Mouse (Mus musculus): ENCODE data around the gene Trim65. TPM values are rescaled to one million over a fixed set of nuclear protein-coding genes. Genes with fewer than 3 reads are reported as not detected.
"Not testable (repeated sequence)": the region's sequence is repeated elsewhere in the genome, so short reads cannot be mapped to it uniquely, and the experiment has no call there.

The Trim65 gene
- polyA plus RNA-seq, 1 experiment: 3.4 TPM

DNA sequence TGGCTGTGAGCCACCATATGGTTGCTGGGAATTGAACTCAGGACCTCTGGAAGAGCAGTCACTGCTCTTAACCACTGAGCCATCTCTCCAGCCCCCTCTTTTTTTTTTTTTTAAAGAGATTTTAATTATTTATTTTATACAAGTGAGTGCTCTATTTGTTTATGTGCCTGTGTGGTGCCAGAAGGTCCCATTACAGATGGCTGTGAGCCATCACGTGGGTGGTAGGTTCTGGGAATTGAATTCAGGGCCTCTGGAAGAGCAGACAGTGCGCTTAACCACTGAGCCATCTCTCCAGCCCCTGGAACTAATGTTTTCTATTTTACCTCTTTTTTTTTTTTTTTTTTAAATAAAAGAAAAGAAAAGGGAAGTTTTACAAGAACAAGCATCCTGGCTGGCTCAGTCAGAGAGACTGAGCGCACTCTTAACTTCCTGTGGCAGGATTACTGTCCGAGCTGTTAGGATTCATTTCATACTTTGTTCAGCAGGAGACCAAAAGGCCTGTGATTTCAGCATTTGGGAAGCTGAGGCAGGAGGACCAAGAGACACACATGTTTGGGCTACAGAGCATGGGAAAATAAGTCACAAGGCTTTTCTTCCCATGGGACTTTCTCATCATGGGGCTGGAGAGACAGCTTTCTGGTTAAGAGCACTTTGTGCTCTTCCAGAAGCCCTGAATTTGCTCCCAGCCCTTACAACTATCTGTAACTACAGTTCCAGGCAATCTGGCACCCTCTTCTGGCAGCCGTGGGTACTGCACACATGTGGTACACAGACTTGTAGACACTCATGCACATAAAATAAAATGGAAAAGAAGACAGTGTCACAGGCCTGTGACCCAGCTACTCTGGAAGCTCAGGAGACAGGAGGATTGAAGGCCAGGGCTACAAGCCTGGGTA, 34.5 kb downstream of the Trim65 start:
- no peak for TF ChIP-seq POLR2A (IDR thresholded peaks at IDR 0.05; ENCODE audit: borderline replicate concordance, extremely low read depth, insufficient read depth, insufficient read length, poor library complexity, severe bottlenecking)
- TF ChIP-seq CTCF (IDR thresholded peaks at IDR 0.05; ENCODE audit: borderline replicate concordance, extremely low read depth, insufficient read depth, insufficient read length): peak; percentile 44; the same call in 1 of the 2 replicates
- no peak for DNase-seq (ENCODE audit: low read depth)

DNA sequence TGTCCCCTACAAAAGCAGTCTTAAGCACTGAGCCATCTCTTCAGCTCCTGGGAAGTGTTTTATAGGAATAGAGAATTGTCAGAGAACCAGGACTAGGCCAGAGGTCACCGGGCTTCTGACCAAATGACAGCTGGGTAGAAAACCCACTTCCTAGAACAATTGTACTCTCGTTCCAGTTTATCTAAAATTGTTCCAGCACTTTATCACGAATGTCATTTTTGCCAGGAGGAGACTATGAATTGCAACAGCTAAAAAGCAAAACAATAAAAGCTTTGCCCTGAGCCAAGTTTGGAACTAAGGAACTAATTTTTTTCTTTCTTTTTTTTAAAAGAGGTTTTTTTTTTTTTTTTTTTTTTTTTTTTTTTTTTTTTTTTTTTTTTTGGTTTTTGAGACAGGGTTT, 35.4 kb downstream of the Trim65 start:
- no peak for TF ChIP-seq POLR2A (IDR thresholded peaks at IDR 0.05; ENCODE audit: borderline replicate concordance, extremely low read depth, insufficient read depth, insufficient read length, poor library complexity, severe bottlenecking)
- no peak for TF ChIP-seq CTCF (IDR thresholded peaks at IDR 0.05; ENCODE audit: borderline replicate concordance, extremely low read depth, insufficient read depth, insufficient read length)
- no peak for DNase-seq (ENCODE audit: low read depth)

DNA sequence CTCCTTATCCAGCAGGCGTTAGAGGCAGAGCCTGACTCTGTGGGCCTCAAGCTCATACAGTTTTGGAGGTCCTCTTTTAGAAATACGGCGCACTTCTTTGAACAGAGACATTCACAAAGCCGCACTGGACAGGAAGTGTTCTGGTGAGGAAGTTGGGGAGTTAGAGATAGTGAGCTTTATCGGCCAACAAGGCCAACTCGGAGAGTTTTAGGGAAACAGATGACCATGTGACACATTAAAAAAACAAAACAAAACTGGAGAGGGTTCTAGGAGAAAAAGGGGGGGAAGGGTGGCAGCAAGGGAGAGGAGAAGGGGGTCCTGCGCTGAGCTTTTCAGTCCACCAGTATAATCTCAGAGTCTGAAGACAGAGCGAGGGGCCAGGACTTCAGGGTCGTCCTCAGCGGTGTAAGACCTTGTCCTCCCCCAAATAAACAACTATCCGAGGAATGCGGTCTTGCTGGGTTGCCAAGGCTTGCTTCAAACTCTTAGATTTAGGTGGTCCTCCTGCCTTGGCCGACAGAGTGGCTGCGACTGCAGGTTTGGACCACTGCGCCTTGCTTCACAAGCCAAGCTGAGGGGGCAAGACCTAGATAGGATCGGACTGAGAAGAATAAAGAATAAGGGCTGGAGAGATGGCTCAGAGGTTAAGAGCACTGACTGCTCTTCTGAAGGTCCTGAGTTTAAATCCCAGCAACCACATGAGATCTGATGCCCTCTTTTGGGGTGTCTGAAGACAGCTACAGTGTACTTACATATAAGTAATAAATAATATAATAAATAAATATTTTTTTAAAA, 37.0 kb downstream of the Trim65 start:
- DNase-seq (ENCODE audit: low read depth): no peak
- TF ChIP-seq CTCF (IDR thresholded peaks at IDR 0.05; ENCODE audit: borderline replicate concordance, extremely low read depth, insufficient read depth, insufficient read length): no peak
- no peak for TF ChIP-seq POLR2A (IDR thresholded peaks at IDR 0.05; ENCODE audit: borderline replicate concordance, extremely low read depth, insufficient read depth, insufficient read length, poor library complexity, severe bottlenecking)

DNA sequence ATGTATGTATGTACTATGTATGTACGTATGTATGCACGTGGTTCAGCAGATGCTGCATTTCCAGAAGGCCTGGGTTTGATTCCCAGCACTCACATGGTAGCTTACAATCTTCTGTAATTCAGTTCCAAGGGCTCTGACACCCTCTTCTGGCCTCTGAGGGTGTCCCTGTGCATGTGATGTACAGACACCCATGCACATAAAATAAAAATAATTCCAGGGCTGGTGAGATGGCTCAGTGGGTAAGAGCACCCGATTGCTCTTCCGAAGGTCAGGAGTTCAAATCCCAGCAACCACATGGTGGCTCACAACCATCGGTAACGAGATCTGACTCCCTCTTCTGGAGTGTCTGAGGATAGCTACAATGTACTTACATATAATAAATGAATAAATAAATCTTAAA, 38.0 kb downstream of the Trim65 start:
- DNase-seq (ENCODE audit: low read depth): not testable (repeated sequence)

DNA sequence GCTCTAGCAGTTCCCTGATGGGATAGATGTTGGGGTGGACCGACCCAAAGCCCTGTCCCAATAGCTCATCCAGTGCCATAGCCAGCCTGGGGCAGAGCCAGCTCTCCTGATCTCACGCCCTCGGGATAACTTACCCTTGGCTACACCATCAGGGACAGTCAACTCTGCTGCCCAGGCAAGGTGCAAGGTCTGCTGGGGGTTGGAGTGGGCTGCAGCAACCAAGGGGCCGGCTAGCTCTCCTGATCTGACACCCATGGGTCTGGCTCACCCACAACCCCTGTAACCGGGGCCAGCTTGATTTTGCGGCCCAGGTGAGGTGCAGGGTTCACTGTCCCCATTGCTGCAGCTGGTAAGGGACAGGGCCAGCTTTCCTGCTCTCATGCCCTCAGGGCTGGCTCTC, 39.3 kb downstream of the Trim65 start:
- DNase-seq (ENCODE audit: low read depth): no peak

DNA sequence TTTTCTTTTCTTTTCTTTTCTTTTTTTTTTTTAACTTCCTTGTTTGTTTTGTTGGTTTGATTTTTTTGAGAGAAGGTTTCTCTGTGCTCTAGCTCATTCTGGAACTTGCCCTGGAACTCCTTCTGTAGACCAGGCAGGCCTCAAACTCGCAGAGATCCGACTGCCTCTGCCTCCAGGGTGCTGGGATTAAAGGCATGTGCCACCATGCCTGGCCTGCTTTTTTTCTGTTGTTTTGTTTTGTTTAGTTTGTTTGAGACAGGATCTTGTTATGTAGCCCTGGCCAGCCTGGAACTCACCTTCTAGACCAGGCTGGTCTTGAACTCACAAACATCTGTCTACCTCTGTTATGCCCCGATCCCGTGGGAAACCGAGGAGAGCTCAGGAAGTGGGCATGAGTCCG, 41.4 kb downstream of the Trim65 start:
- TF ChIP-seq POLR2A (IDR thresholded peaks at IDR 0.05; ENCODE audit: borderline replicate concordance, extremely low read depth, insufficient read depth, insufficient read length, poor library complexity, severe bottlenecking) (no peak), CTCF (IDR thresholded peaks at IDR 0.05; ENCODE audit: borderline replicate concordance, extremely low read depth, insufficient read depth, insufficient read length) (no peak)
- no peak for DNase-seq (ENCODE audit: low read depth)

More for the DNA sequence above, 39.3 kb downstream of the Trim65 start:
- no peak for TF ChIP-seq CTCF (IDR thresholded peaks at IDR 0.05; ENCODE audit: borderline replicate concordance, extremely low read depth, insufficient read depth, insufficient read length)
- no peak for TF ChIP-seq POLR2A (IDR thresholded peaks at IDR 0.05; ENCODE audit: borderline replicate concordance, extremely low read depth, insufficient read depth, insufficient read length, poor library complexity, severe bottlenecking)

DNA sequence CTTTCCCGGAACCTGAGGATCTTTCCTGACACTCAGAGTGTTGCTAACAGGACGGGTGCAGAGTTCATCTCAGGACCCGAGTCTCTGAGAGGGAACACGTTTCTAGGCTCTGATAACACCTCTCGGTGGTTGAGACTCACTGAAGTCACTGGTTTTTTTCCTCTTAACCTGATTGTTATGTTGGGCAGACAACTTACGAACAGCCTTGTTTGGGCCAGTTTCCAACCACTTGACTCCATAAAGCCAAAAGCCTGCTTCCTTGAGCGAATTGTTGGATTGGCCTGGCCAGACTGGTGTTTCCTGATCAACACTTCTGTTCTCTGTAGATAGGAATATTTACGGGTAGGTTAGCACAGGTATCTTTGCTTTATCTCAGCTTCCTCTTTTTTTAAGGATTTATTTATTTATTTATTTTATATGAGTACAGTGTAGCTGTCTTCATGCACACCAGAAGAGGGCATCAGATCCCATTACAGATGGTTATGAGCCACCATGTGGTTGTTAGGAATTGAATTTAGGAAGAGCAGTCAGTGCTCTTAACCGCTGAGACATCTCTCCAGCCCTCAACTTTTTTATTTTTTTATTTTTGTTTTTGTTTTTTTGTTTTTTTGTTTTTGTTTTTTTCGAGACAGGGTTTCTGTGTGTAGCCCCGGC, 42.1 kb downstream of the Trim65 start:
- TF ChIP-seq POLR2A (IDR thresholded peaks at IDR 0.05; ENCODE audit: borderline replicate concordance, extremely low read depth, insufficient read depth, insufficient read length, poor library complexity, severe bottlenecking) (no peak), CTCF (IDR thresholded peaks at IDR 0.05; ENCODE audit: borderline replicate concordance, extremely low read depth, insufficient read depth, insufficient read length) (no peak)
- DNase-seq (ENCODE audit: low read depth): no peak

DNA sequence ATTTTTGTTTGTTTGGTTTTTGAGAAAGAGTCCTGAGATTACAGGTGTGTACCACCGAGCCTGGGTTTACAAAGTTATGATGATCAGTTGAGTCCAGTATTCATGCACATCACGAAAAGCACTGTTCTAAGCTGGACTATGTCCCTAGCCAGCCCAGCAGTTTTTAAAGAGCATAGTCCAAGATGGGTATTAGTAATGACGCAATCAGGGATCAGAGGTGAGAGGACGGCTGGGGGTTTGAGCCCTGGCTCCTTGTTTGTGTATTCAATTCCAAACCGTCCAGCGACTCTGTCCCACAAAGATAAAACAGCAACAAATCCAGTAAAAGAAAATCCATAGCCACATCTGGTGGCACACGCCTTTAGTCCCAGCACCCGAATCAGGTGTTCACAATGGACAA, 42.7 kb downstream of the Trim65 start:
- TF ChIP-seq POLR2A (IDR thresholded peaks at IDR 0.05; ENCODE audit: borderline replicate concordance, extremely low read depth, insufficient read depth, insufficient read length, poor library complexity, severe bottlenecking) (no peak), CTCF (IDR thresholded peaks at IDR 0.05; ENCODE audit: borderline replicate concordance, extremely low read depth, insufficient read depth, insufficient read length) (no peak)
- no peak for DNase-seq (ENCODE audit: low read depth)

DNA sequence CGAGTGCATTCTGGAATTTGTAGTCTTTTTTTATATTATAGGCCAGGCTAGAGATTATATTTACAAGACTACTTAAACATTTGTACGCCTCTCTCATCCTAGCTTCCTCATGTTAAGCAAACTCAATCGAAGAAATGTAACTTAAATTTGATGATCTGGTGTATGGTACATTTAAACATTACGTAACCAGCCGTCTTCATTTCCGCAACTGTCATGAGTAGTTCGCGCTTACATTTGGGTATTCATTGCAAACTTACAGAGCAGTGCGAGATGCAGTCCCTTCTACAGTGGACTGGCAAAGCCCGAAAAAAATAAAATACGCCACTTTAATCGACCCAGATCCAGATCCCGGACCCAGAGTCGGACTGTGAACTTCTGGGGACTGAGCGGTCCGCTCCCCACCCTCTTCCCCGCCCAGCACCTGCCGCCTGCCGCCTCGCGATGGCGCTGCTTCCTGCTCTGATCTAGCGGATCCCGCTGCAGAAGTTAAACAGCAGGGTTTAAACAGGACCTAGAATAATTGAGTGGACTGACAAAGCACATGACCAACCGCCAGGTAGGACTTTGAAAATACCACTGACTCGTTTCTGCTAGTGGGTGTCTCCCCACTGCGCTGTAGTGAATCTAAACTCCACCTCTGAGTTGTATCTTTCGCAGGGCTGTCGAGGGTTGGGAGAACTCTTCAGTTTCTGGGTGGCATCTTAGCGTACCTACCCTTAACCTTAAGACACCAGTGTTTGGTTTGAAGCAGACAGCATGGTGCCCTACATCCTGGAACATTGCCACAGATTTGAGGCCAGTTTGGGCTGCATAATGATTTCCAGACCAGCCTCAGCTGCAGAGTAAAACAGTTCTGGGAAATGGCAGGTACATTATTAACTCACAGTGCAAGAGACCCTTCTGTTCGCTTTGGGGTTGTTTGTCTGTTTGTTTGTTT, 43.5 kb downstream of the Trim65 start:
- DNase-seq (ENCODE audit: low read depth): peak; percentile 91
- TF ChIP-seq POLR2A (IDR thresholded peaks at IDR 0.05; ENCODE audit: borderline replicate concordance, extremely low read depth, insufficient read depth, insufficient read length, poor library complexity, severe bottlenecking) (0 out of 2 replicates have a peak, but pooled peaks have one; percentile 36), CTCF (IDR thresholded peaks at IDR 0.05; ENCODE audit: borderline replicate concordance, extremely low read depth, insufficient read depth, insufficient read length) (peak; percentile 91)

All from brain, embryonic 14.5 days (tissue).